Mouse (Mus musculus) MEL (cell line): ENCODE results near the gene Umad1. TPM values are rescaled to one million over a fixed set of nuclear protein-coding genes. Genes with fewer than 3 reads are reported as not detected.
A peak's percentile ranks its signal among the peaks of the same experiment; 100 is the strongest.

ENCODE experiments used
- DNase-seq: peaks from one replicate; pipeline ENCODE4 v3.0.0; 2011; ENCODE audit warnings: low read depth, low spot score
- H3K27ac ChIP-seq: 2 replicates; pipeline ENCODE4 v1.5.1; 2012; ENCODE audit warnings: low read depth, mild to moderate bottlenecking, control low read depth, low read length, moderate library complexity; ENCODE audit not compliant: control insufficient read depth
- H3K27me3 ChIP-seq, 2 experiments: fragments of 150-350 bp in 1 of 2; sonication (generic) in 1 of 2; 2 replicates each; pipeline ENCODE4 v1.6.1; 2012; ENCODE audit warnings: low read length in 2 of 2, mild to moderate bottlenecking in 2 of 2, improper control_type of control experiment in 1 of 2, moderate library complexity in 1 of 2; ENCODE audit not compliant: insufficient read depth in 2 of 2, control insufficient read depth in 1 of 2
- H3K36me3 ChIP-seq, 2 experiments: 2 replicates each; pipeline ENCODE4 v1.6.1; 2012 to 2014; ENCODE audit warnings: low read length in 2 of 2, improper control_type of control experiment in 1 of 2, inconsistent platforms in 1 of 2, mild to moderate bottlenecking in 1 of 2; ENCODE audit not compliant: insufficient read depth in 2 of 2, control insufficient read depth in 1 of 2
- H3K4me1 ChIP-seq, 2 experiments: fragments of 150-350 bp in 1 of 2; sonication (generic) in 1 of 2; 2 replicates each; pipeline ENCODE4 v1.6.1; 2012; ENCODE audit warnings: low read length in 2 of 2, improper control_type of control experiment in 1 of 2, mild to moderate bottlenecking in 1 of 2; ENCODE audit not compliant: insufficient read depth in 2 of 2, control insufficient read depth in 1 of 2
- H3K4me3 ChIP-seq, 2 experiments: fragments of 150-350 bp in 1 of 2; sonication (generic) in 1 of 2; 2 replicates each; pipeline ENCODE4 v1.5.1; 2012; ENCODE audit warnings: low read depth in 2 of 2, low read length in 2 of 2, mild to moderate bottlenecking in 2 of 2, moderate library complexity in 2 of 2, control low read depth in 1 of 2, improper control_type of control experiment in 1 of 2; ENCODE audit not compliant: control insufficient read depth in 1 of 2, insufficient read depth in 1 of 2
- H3K79me2 ChIP-seq: 2 replicates; pipeline ENCODE4 v1.6.1; 2012; ENCODE audit warnings: mild to moderate bottlenecking, low read length, moderate library complexity; ENCODE audit not compliant: control insufficient read depth, poor library complexity, insufficient read depth
- H3K9ac ChIP-seq: 2 replicates; pipeline ENCODE4 v1.6.1; 2012; ENCODE audit warnings: low read depth, mild to moderate bottlenecking, control low read depth, low read length, moderate library complexity; ENCODE audit not compliant: control insufficient read depth, poor library complexity, severe bottlenecking
- H3K9me3 ChIP-seq: fragments of 150-350 bp; sonication (generic); replicated peaks from 2 replicates; pipeline ENCODE4 v1.6.1; 2012; ENCODE audit warnings: mild to moderate bottlenecking, low read length, improper control_type of control experiment, moderate library complexity; ENCODE audit not compliant: insufficient read depth
- BHLHE40 ChIP-seq: IDR thresholded peaks from 2 replicates; pipeline ENCODE4 v1.6.1; 2012; ENCODE audit warnings: low read depth, mild to moderate bottlenecking, inconsistent platforms, low read length, improper control_type of control experiment, borderline replicate concordance
- CHD2 ChIP-seq: IDR thresholded peaks from 2 replicates; pipeline ENCODE4 v1.6.1; 2011; ENCODE audit warnings: low read length, improper control_type of control experiment
- CTCF ChIP-seq, 3 experiments: IDR thresholded peaks in 2 of 3; conservative IDR thresholded peaks in 1 of 3; 2 replicates each; pipeline ENCODE4 v1.5.1; 2011 to 2012; ENCODE audit warnings: low read length in 3 of 3, low read depth in 2 of 3, mild to moderate bottlenecking in 2 of 3, improper control_type of control experiment in 1 of 3, inconsistent platforms in 1 of 3, mixed read lengths in 1 of 3, moderate library complexity in 1 of 3; ENCODE audit not compliant: control insufficient read depth in 1 of 3, insufficient read depth in 1 of 3, poor library complexity in 1 of 3, severe bottlenecking in 1 of 3
- EP300 ChIP-seq, 2 experiments: IDR thresholded peaks; 2 replicates each; pipeline ENCODE4 v1.6.1; 2011; ENCODE audit warnings: improper control_type of control experiment in 2 of 2, low read length in 2 of 2, low read depth in 1 of 2, mild to moderate bottlenecking in 1 of 2
- ETS1 ChIP-seq: IDR thresholded peaks from 2 replicates; pipeline ENCODE4 v1.6.1; 2012; ENCODE audit warnings: low read depth, mild to moderate bottlenecking, inconsistent platforms, low read length, improper control_type of control experiment, moderate library complexity
- GATA1 ChIP-seq: IDR thresholded peaks from 2 replicates; pipeline ENCODE4 v1.6.1; 2011; ENCODE audit warnings: low read depth, low read length, improper control_type of control experiment
- HCFC1 ChIP-seq: IDR thresholded peaks from 2 replicates; pipeline ENCODE4 v1.6.1; 2012; ENCODE audit warnings: low read depth, mild to moderate bottlenecking, inconsistent platforms, low read length, improper control_type of control experiment, moderate library complexity
- JUND ChIP-seq: IDR thresholded peaks from 2 replicates; pipeline ENCODE4 v1.6.1; 2011; ENCODE audit warnings: low read depth, mild to moderate bottlenecking, improper control_type of control experiment, low read length
- KAT2A ChIP-seq: conservative IDR thresholded peaks from 2 replicates; pipeline ENCODE4 v1.6.1; 2012; ENCODE audit warnings: low read depth, low read length, improper control_type of control experiment, inconsistent platforms
- MAFK ChIP-seq: IDR thresholded peaks from 2 replicates; pipeline ENCODE4 v1.6.1; 2011; ENCODE audit warnings: low read depth, mild to moderate bottlenecking, low read length, improper control_type of control experiment, borderline replicate concordance
- MAX ChIP-seq: IDR thresholded peaks from 2 replicates; pipeline ENCODE4 v1.6.1; 2011; ENCODE audit warnings: low read length, improper control_type of control experiment
- MAZ ChIP-seq: IDR thresholded peaks from 2 replicates; pipeline ENCODE4 v1.6.1; 2012; ENCODE audit warnings: low read depth, mild to moderate bottlenecking, inconsistent platforms, low read length, improper control_type of control experiment
- MEF2A ChIP-seq: IDR thresholded peaks from 2 replicates; pipeline ENCODE4 v1.6.1; 2014; ENCODE audit warnings: low read depth, mild to moderate bottlenecking, inconsistent platforms, low read length, improper control_type of control experiment; ENCODE audit not compliant: poor library complexity, insufficient replicate concordance, severe bottlenecking; ENCODE audit errors: extremely low read depth
- MXI1 ChIP-seq: IDR thresholded peaks from 2 replicates; pipeline ENCODE4 v1.6.1; 2011; ENCODE audit warnings: mild to moderate bottlenecking, low read depth, low read length, improper control_type of control experiment
- MYB ChIP-seq: IDR thresholded peaks from 2 replicates; pipeline ENCODE4 v1.6.1; 2011; ENCODE audit warnings: mild to moderate bottlenecking, low read depth, low read length, improper control_type of control experiment
- MYC ChIP-seq: IDR thresholded peaks from 2 replicates; pipeline ENCODE4 v1.6.1; 2011; ENCODE audit warnings: low read depth, mild to moderate bottlenecking, low read length, improper control_type of control experiment, moderate library complexity
- NELFE ChIP-seq: IDR thresholded peaks from 2 replicates; pipeline ENCODE4 v1.6.1; 2011; ENCODE audit warnings: low read depth, low read length, improper control_type of control experiment
- POLR2A ChIP-seq, 2 experiments: IDR thresholded peaks; 2 replicates each; pipeline ENCODE4 v1.6.1; 2011 to 2012; ENCODE audit warnings: low read length in 2 of 2, mild to moderate bottlenecking in 2 of 2, control low read depth in 1 of 2, improper control_type of control experiment in 1 of 2, low read depth in 1 of 2, moderate library complexity in 1 of 2; ENCODE audit not compliant: control insufficient read depth in 1 of 2, insufficient read depth in 1 of 2, poor library complexity in 1 of 2
- POLR2AphosphoS5 ChIP-seq: IDR thresholded peaks from 2 replicates; pipeline ENCODE4 v1.6.1; 2012; ENCODE audit warnings: low read depth, borderline replicate concordance, mild to moderate bottlenecking, inconsistent platforms, low read length, moderate library complexity, mixed read lengths
- RCOR1 ChIP-seq: IDR thresholded peaks from 2 replicates; pipeline ENCODE4 v1.6.1; 2012; ENCODE audit warnings: low read depth, mild to moderate bottlenecking, inconsistent platforms, low read length, improper control_type of control experiment
- SMC3 ChIP-seq: IDR thresholded peaks from 2 replicates; pipeline ENCODE4 v1.6.1; 2011; ENCODE audit warnings: low read depth, low read length, improper control_type of control experiment
- TBP ChIP-seq: IDR thresholded peaks from 2 replicates; pipeline ENCODE4 v1.8.0; 2011; ENCODE audit warnings: low read depth, low read length, improper control_type of control experiment
- UBTF ChIP-seq: IDR thresholded peaks from 2 replicates; pipeline ENCODE4 v1.6.1; 2012; ENCODE audit warnings: low read depth, mild to moderate bottlenecking, inconsistent platforms, low read length, improper control_type of control experiment, moderate library complexity, borderline replicate concordance; ENCODE audit not compliant: insufficient read depth
- USF2 ChIP-seq, 2 experiments: IDR thresholded peaks; 2 replicates each; pipeline ENCODE4 v1.6.1; 2011 to 2012; ENCODE audit warnings: improper control_type of control experiment in 2 of 2, low read length in 2 of 2, borderline replicate concordance in 1 of 2, inconsistent platforms in 1 of 2, low read depth in 1 of 2, mild to moderate bottlenecking in 1 of 2; ENCODE audit not compliant: insufficient read depth in 1 of 2
- ZC3H11A ChIP-seq: IDR thresholded peaks from 2 replicates; pipeline ENCODE4 v1.6.1; 2012; ENCODE audit warnings: low read depth, mild to moderate bottlenecking, inconsistent platforms, low read length, improper control_type of control experiment
- ZMIZ1 ChIP-seq: IDR thresholded peaks from 2 replicates; pipeline ENCODE4 v1.6.1; 2012; ENCODE audit warnings: low read depth, mild to moderate bottlenecking, inconsistent platforms, low read length, improper control_type of control experiment, moderate library complexity
- polyA plus RNA-seq, 2 experiments: library from polyadenylated mRNA; stranded (reverse) in 1 of 2; unstranded in 1 of 2; fragments of >175 nt in 1 of 2; fragments of >200 nt in 1 of 2; gene quantifications; 2 replicates each; pipeline versions ENCODE4 v1.2.1 to v1.2.4; 2012; ENCODE audit warnings: low replicate concordance in 2 of 2, low read depth in 1 of 2; ENCODE audit not compliant: insufficient read length in 2 of 2, insufficient read depth in 1 of 2, missing spikeins in 1 of 2
- total RNA-seq: library from RNA; depleted of rRNA; stranded (reverse); fragments of 300-350 nt; gene quantifications from 2 replicates; pipeline ENCODE4 v1.2.3, GENCODE M21; 2012

Umad1 gene
- total and polyA plus RNA-seq, 3 experiments: 5.3 to 9.7 TPM; not detected in 1

GRCm38 (mm10) chr6:8487044-8487853 lies 228.2 kb downstream of the Umad1 start (continued):
- peak; percentile 97 for TF ChIP-seq ETS1
- peak; percentile 8; the same call in 1 of the 2 replicates for TF ChIP-seq CHD2
- no peak for TF ChIP-seq UBTF
- peak; percentile 51; the same call in 1 of the 2 replicates for TF ChIP-seq HCFC1
- TF ChIP-seq, all 39 proteins: peak for 23

- peak overlapping the region; percentile 31 to 42 for H3K4me3 ChIP-seq
- TF ChIP-seq MYC: peak; percentile 57; the same call in 1 of the 2 replicates
- TF ChIP-seq NELFE: 0 out of 2 replicates have a peak, but pooled peaks have one; percentile 25
- TF ChIP-seq MAZ: no peak
- peak; percentile 59 for TF ChIP-seq ETS1
- TF ChIP-seq BHLHE40: no peak
- 0 out of 2 replicates have a peak, but pooled peaks have one; percentile 46 for TF ChIP-seq MYB
- TF ChIP-seq ZMIZ1: peak; percentile 67; the same call in 1 of the 2 replicates
- no peak for TF ChIP-seq MAFK
- 0 out of 2 replicates have a peak, but pooled peaks have one; percentile 32 for TF ChIP-seq MXI1
- peak; percentile 34 for TF ChIP-seq GATA1
- peak in 1 of 2 experiments; percentile 60; a peak in 3 of 4 replicates for TF ChIP-seq EP300 (IDR thresholded peaks at IDR 0.05; ENCODE audit: low read depth in 1 of 2, low read length in 2 of 2)
- peak; percentile 55; the same call in 1 of the 2 replicates for TF ChIP-seq RCOR1
- TF ChIP-seq, all 39 proteins: peak for 9
- H3K4me1 ChIP-seq: peaks cover 42 to 54% of the 10 kb centered on the region in 2 experiments
- peak; percentile 80 for DNase-seq
- H3K9me3 ChIP-seq: no peaks in the 10 kb centered on the region
- peak overlapping the region; percentile 61 for H3K9ac ChIP-seq
- H3K27me3 ChIP-seq: no peaks in the 10 kb centered on the region
- peak overlapping the region; percentile 97 for H3K27ac ChIP-seq
- no peaks in the 10 kb centered on the region; the same call in 1 of the 2 replicates for H3K79me2 ChIP-seq
- peaks cover 0 to 57% of the 10 kb centered on the region in 2 experiments; a peak in 2 of 4 replicates for H3K36me3 ChIP-seq
Measured at GRCm38 (mm10) chr6:8488249-8488648, 229.2 kb downstream of the Umad1 start.

DNA sequence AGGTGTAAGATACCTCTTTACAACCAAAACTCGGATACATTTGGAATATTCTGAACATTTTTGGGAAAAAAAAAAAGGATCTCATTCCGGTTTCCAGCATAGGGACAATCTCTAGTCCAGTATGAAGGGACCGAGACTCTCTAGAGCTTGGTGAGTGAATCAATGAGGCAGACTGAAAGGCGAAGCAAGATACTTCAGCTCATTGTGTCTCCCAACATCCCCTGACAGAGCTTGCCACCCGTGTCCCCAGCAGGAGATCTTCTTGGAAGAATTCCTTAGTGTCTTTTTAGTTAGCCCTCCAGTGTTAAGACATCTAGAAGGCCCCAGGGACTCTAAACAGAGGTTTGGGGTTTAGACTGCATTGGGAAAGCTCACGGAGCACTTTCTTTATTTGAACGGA lies 230.2 kb downstream of the Umad1 start:
- DNase-seq: no peak
- TF ChIP-seq MAX (no peak), USF2 (IDR thresholded peaks at IDR 0.05; ENCODE audit: borderline replicate concordance in 1 of 2, insufficient read depth in 1 of 2, low read depth in 1 of 2, low read length in 2 of 2) (no peak), ZC3H11A (no peak), EP300 (IDR thresholded peaks at IDR 0.05; ENCODE audit: low read depth in 1 of 2, low read length in 2 of 2) (no peak), TBP (no peak), ETS1 (no peak), POLR2AphosphoS5 (no peak), HCFC1 (no peak), BHLHE40 (no peak), KAT2A (no peak), MAFK (no peak), SMC3 (no peak), MXI1 (no peak), POLR2A (IDR thresholded peaks at IDR 0.05; ENCODE audit: control insufficient read depth in 1 of 2, insufficient read depth in 1 of 2, low read depth in 1 of 2, low read length in 2 of 2, poor library complexity in 1 of 2) (no peak), MYB (no peak), MEF2A (no peak), JUND (no peak), CTCF (IDR thresholded peaks at IDR 0.05 in 2 of 3, conservative IDR thresholded peaks at IDR 0.05 in 1 of 3; ENCODE audit: control insufficient read depth in 1 of 3, insufficient read depth in 1 of 3, low read depth in 2 of 3, low read length in 3 of 3, poor library complexity in 1 of 3, severe bottlenecking in 1 of 3) (no peak)
- Histone ChIP-seq H3K27ac (peak overlapping the region; percentile 65), H3K27me3 (no peaks in the 10 kb centered on the region), H3K36me3 (peaks cover 0 to 57% of the 10 kb centered on the region in 2 experiments; a peak in 2 of 4 replicates), H3K4me1 (peaks cover 42 to 54% of the 10 kb centered on the region in 2 experiments), H3K79me2 (no peaks in the 10 kb centered on the region; the same call in 1 of the 2 replicates), H3K4me3 (no peak overlapping the region), H3K9me3 (no peaks in the 10 kb centered on the region), H3K9ac (no peak overlapping the region)
